Mouse (Mus musculus): ENCODE data around the gene Atf5. TPM values are rescaled to one million over a fixed set of nuclear protein-coding genes. Genes with fewer than 3 reads are reported as not detected.
A peak's percentile ranks its signal among the peaks of the same experiment; 100 is the strongest.

Gene Atf5
- polyA plus RNA-seq, 1 experiment from 2014 or later, result 2.3 TPM

- peaks cover 23% of the 10 kb centered on the region for H3K4me1 ChIP-seq (ENCODE audit: control insufficient read depth, insufficient read depth, low read length)
Observed at GRCm38 (mm10) chr7:44820525-44820924, 4.1 kb upstream of the Atf5 start.

GRCm38 (mm10) chr7:44819863-44820262, 3.4 kb upstream of the Atf5 start:
- 75% methylated on average over 5 of the region's 5 CpGs for WGBS
- Histone ChIP-seq H3K9ac (ENCODE audit: low read length) (no peak overlapping the region), H3K4me3 (ENCODE audit: low read depth, low read length) (no peak overlapping the region), H3K9me3 (ENCODE audit: control insufficient read depth, low read length) (no peaks in the 10 kb centered on the region), H3K27ac (replicated peaks; ENCODE audit: low read depth, low read length) (no peak overlapping the region), H3K36me3 (ENCODE audit: control insufficient read depth, insufficient read depth, low read length) (peaks cover 2% of the 10 kb centered on the region; the same call in 1 of the 2 replicates), H3K27me3 (ENCODE audit: control insufficient read depth, insufficient read depth, low read length) (no peaks in the 10 kb centered on the region), H3K4me1 (ENCODE audit: control insufficient read depth, insufficient read depth, low read length) (peaks cover 23% of the 10 kb centered on the region), H3K4me2 (ENCODE audit: low read depth, severe bottlenecking) (no peak overlapping the region)
- ATAC-seq (ENCODE audit: insufficient number of reproducible peaks, low FRiP score, low TSS enrichment, low read depth) (no peak), DNase-seq (ENCODE audit: low spot score) (no peak)

More at GRCm38 (mm10) chr7:44820525-44820924, 4.1 kb upstream of the Atf5 start:
- Histone ChIP-seq H3K27ac (replicated peaks; ENCODE audit: low read depth, low read length) (no peak overlapping the region), H3K9ac (ENCODE audit: low read length) (no peak overlapping the region), H3K36me3 (ENCODE audit: control insufficient read depth, insufficient read depth, low read length) (peaks cover 2% of the 10 kb centered on the region; the same call in 1 of the 2 replicates), H3K9me3 (ENCODE audit: control insufficient read depth, low read length) (no peaks in the 10 kb centered on the region), H3K27me3 (ENCODE audit: control insufficient read depth, insufficient read depth, low read length) (no peaks in the 10 kb centered on the region), H3K4me3 (ENCODE audit: low read depth, low read length) (no peak overlapping the region), H3K4me2 (ENCODE audit: low read depth, severe bottlenecking) (no peak overlapping the region)
- WGBS, result 93% methylated on average over 3 of the region's 3 CpGs
- ATAC-seq (ENCODE audit: insufficient number of reproducible peaks, low FRiP score, low TSS enrichment, low read depth), result no peak
- peak; percentile 14 for DNase-seq (ENCODE audit: low spot score)

DNA sequence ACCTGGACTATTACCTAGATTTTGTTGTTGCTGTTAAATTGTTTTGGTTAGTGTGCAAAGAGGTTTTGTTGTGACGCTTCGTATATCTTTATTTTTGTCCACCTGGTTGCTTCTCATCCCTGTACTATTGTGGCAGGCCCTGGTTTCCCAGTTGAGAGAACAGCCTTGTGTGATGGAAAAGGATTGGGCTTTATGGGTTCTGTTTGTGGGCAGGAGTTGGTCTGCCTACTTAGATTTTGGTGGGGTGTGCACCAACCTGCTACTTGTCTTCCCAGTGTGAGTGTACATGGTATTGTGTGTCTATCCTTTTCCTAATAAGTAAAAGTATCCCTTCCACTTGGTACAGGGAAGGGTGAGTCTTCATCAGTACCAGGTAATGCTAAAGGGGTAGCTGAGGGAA, 2.9 kb upstream of the Atf5 start:
- no peak overlapping the region for H3K9ac ChIP-seq (ENCODE audit: low read length)
- WGBS, result 91% methylated on average over 2 of the region's 2 CpGs
- H3K27me3 ChIP-seq (ENCODE audit: control insufficient read depth, insufficient read depth, low read length), result no peaks in the 10 kb centered on the region
- DNase-seq (ENCODE audit: low spot score) (no peak), ATAC-seq (ENCODE audit: insufficient number of reproducible peaks, low FRiP score, low TSS enrichment, low read depth) (no peak)
- no peak overlapping the region for H3K27ac ChIP-seq (replicated peaks; ENCODE audit: low read depth, low read length)
- H3K4me2 ChIP-seq (ENCODE audit: low read depth, severe bottlenecking), result peak overlapping the region; percentile 90
- no peak overlapping the region for H3K4me3 ChIP-seq (ENCODE audit: low read depth, low read length)
- peaks cover 23% of the 10 kb centered on the region for H3K4me1 ChIP-seq (ENCODE audit: control insufficient read depth, insufficient read depth, low read length)
- H3K36me3 ChIP-seq (ENCODE audit: control insufficient read depth, insufficient read depth, low read length), result peaks cover 2% of the 10 kb centered on the region; the same call in 1 of the 2 replicates
- H3K9me3 ChIP-seq (ENCODE audit: control insufficient read depth, low read length), result no peaks in the 10 kb centered on the region

- H3K4me3 ChIP-seq (ENCODE audit: low read depth, low read length), result peak overlapping the region; percentile 15
- H3K4me1 ChIP-seq (ENCODE audit: control insufficient read depth, insufficient read depth, low read length), result peaks cover 23% of the 10 kb centered on the region
- peak overlapping the region; percentile 48; the same call in 1 of the 2 replicates for H3K9ac ChIP-seq (ENCODE audit: low read length)
- peak overlapping the region; percentile 90 for H3K4me2 ChIP-seq (ENCODE audit: low read depth, severe bottlenecking)
- DNase-seq (ENCODE audit: low spot score) (peak; percentile 22), ATAC-seq (ENCODE audit: insufficient number of reproducible peaks, low FRiP score, low TSS enrichment, low read depth) (no peak)
- no peaks in the 10 kb centered on the region for H3K9me3 ChIP-seq (ENCODE audit: control insufficient read depth, low read length)
- 59% methylated on average over 6 of the region's 6 CpGs for WGBS
- peaks cover 5% of the 10 kb centered on the region; the same call in 1 of the 2 replicates for H3K36me3 ChIP-seq (ENCODE audit: control insufficient read depth, insufficient read depth, low read length)
- no peaks in the 10 kb centered on the region for H3K27me3 ChIP-seq (ENCODE audit: control insufficient read depth, insufficient read depth, low read length)
- H3K27ac ChIP-seq (replicated peaks; ENCODE audit: low read depth, low read length), result peak overlapping the region; percentile 17; the same call in 1 of the 2 replicates
Observed at GRCm38 (mm10) chr7:44818751-44819235, 2.3 kb upstream of the Atf5 start.

- Histone ChIP-seq H3K4me3 (ENCODE audit: low read depth, low read length) (peak overlapping the region; percentile 16), H3K36me3 (ENCODE audit: control insufficient read depth, insufficient read depth, low read length) (peaks cover 5% of the 10 kb centered on the region; the same call in 1 of the 2 replicates), H3K4me2 (ENCODE audit: low read depth, severe bottlenecking) (peak overlapping the region; percentile 90), H3K4me1 (ENCODE audit: control insufficient read depth, insufficient read depth, low read length) (peaks cover 23% of the 10 kb centered on the region), H3K27ac (replicated peaks; ENCODE audit: low read depth, low read length) (no peak overlapping the region), H3K27me3 (ENCODE audit: control insufficient read depth, insufficient read depth, low read length) (no peaks in the 10 kb centered on the region), H3K9ac (ENCODE audit: low read length) (no peak overlapping the region), H3K9me3 (ENCODE audit: control insufficient read depth, low read length) (no peaks in the 10 kb centered on the region)
- ATAC-seq (ENCODE audit: insufficient number of reproducible peaks, low FRiP score, low TSS enrichment, low read depth), result no peak
- DNase-seq (ENCODE audit: low spot score), result peak; percentile 22
- 61% methylated on average over 2 of the region's 2 CpGs for WGBS
Observed at GRCm38 (mm10) chr7:44818164-44818563, 1.7 kb upstream of the Atf5 start.

DNA sequence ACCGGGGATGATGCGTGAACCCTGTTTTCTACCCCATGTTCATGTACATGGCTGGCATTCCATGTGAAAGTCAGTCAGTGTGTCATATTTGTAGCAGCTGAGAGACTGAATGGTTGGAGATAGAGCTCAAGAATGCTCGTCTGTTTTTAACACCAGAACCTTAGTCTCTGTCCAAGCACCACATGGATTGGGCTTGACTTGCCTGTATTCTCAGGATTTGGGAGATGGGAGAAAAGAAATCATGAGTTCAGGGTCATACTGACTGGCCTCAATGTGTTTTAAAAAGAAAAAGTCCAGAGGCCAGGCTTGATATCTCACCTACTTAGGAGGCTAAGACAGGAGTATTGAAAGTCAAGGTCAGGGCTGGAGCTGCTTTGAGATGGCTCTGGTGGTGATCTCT, 983 bp upstream of the Atf5 start:
- WGBS, result 35% methylated on average over 3 of the region's 3 CpGs
- Histone ChIP-seq H3K27ac (replicated peaks; ENCODE audit: low read depth, low read length) (no peak overlapping the region; the same call in 1 of the 2 replicates), H3K4me3 (ENCODE audit: low read depth, low read length) (peak overlapping the region; percentile 81), H3K27me3 (ENCODE audit: control insufficient read depth, insufficient read depth, low read length) (no peaks in the 10 kb centered on the region), H3K9ac (ENCODE audit: low read length) (peak overlapping the region; percentile 97), H3K4me1 (ENCODE audit: control insufficient read depth, insufficient read depth, low read length) (peaks cover 23% of the 10 kb centered on the region), H3K36me3 (ENCODE audit: control insufficient read depth, insufficient read depth, low read length) (peaks cover 5% of the 10 kb centered on the region; the same call in 1 of the 2 replicates), H3K9me3 (ENCODE audit: control insufficient read depth, low read length) (no peaks in the 10 kb centered on the region), H3K4me2 (ENCODE audit: low read depth, severe bottlenecking) (peak overlapping the region; percentile 90)
- no peak for DNase-seq (ENCODE audit: low spot score)
- no peak for ATAC-seq (ENCODE audit: insufficient number of reproducible peaks, low FRiP score, low TSS enrichment, low read depth)

DNA sequence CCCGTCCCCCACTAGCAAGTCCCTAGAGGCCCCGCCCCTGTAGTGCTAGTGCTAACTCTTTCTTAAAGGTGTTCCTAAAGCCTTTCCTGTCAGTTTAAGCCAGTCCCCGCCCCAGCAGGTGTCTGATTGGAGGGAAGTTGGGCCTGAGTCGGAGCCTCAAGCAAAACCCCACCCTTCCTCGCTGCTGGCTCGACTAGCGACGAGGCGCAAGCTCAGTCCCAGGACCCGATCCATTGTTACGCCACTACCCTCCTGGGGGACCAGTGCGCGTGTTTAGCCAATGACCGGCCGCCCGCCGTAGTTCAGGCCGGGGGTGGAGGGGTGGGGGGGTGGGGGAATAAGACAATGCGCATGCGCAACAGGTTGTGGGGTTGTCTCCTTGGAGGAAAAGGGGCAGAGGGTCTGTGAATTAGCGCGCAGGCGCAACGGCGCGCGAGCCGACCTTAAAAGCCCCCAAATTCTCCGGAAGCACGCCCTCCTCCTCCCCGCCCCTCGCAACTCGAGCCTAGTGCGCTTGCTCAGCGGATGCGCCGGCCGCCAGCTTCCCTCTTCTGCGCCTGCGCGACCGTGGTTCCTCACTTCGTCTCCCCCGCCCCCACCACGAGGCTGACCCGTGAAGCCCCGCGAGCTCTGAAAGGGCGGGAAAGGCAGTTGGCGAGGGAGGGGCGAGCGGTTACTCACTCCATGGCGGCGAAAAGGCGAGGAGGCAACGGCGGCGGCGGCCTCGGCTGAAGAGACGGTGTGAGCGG, 563 bp downstream of the Atf5 start, which contains the start of the genes Nup62 and Il4i1:
Gene Nup62 (plus strand): TSS at position 368 of the 749 bp plus-strand sequence.
Gene Il4i1 (plus strand): TSS at position 667 of the 749 bp plus-strand sequence.
- peaks cover 23% of the 10 kb centered on the region for H3K4me1 ChIP-seq (ENCODE audit: control insufficient read depth, insufficient read depth, low read length)
- no peaks in the 10 kb centered on the region for H3K27me3 ChIP-seq (ENCODE audit: control insufficient read depth, insufficient read depth, low read length)
- WGBS, result under 1% methylated on average over 57 of the region's 62 CpGs
- ATAC-seq (ENCODE audit: insufficient number of reproducible peaks, low FRiP score, low TSS enrichment, low read depth), result peak; percentile 96
- peak; percentile 100 for DNase-seq (ENCODE audit: low spot score)
- no peaks in the 10 kb centered on the region for H3K9me3 ChIP-seq (ENCODE audit: control insufficient read depth, low read length)
- peak within 1 kb of the TSS; percentile 90 for H3K4me2 ChIP-seq (ENCODE audit: low read depth, severe bottlenecking)
- H3K27ac ChIP-seq (replicated peaks; ENCODE audit: low read depth, low read length), result peak within 1 kb of the TSS; percentile 95
- H3K36me3 ChIP-seq (ENCODE audit: control insufficient read depth, insufficient read depth, low read length), result peaks cover 5% of the 10 kb centered on the region; the same call in 1 of the 2 replicates
- H3K9ac ChIP-seq (ENCODE audit: low read length), result peak within 1 kb of the TSS; percentile 97
- H3K4me3 ChIP-seq (ENCODE audit: low read depth, low read length), result peak within 1 kb of the TSS; percentile 81

- DNase-seq (ENCODE audit: low spot score), result peak; percentile 29
- Histone ChIP-seq H3K27me3 (ENCODE audit: control insufficient read depth, insufficient read depth, low read length) (no peaks in the 10 kb centered on the region), H3K27ac (replicated peaks; ENCODE audit: low read depth, low read length) (peak overlapping the region; percentile 25; the same call in 1 of the 2 replicates), H3K4me2 (ENCODE audit: low read depth, severe bottlenecking) (peak overlapping the region; percentile 90), H3K9me3 (ENCODE audit: control insufficient read depth, low read length) (no peaks in the 10 kb centered on the region), H3K4me3 (ENCODE audit: low read depth, low read length) (peak overlapping the region; percentile 81), H3K36me3 (ENCODE audit: control insufficient read depth, insufficient read depth, low read length) (peaks cover 5% of the 10 kb centered on the region; the same call in 1 of the 2 replicates), H3K9ac (ENCODE audit: low read length) (peak overlapping the region; percentile 97; the same call in 1 of the 2 replicates), H3K4me1 (ENCODE audit: control insufficient read depth, insufficient read depth, low read length) (peaks cover 23% of the 10 kb centered on the region)
- no peak for ATAC-seq (ENCODE audit: insufficient number of reproducible peaks, low FRiP score, low TSS enrichment, low read depth)
- 33% methylated on average over 14 of the region's 14 CpGs for WGBS
Observed at GRCm38 (mm10) chr7:44814952-44815553, 1.4 kb downstream of the Atf5 start.

Data from limb, embryonic 11.5 days (tissue).